Mouse (Mus musculus): ENCODE results near the gene Coq4. TPM values are rescaled to one million over a fixed set of nuclear protein-coding genes. Genes with fewer than 3 reads are reported as not detected.
"Not testable (repeated sequence)": the region's sequence is repeated elsewhere in the genome, so short reads cannot be mapped to it uniquely, and the experiment has no call there.

Coq4 gene
- polyA plus RNA-seq, 1 experiment from 2014 or later = 35.3 TPM

DNA sequence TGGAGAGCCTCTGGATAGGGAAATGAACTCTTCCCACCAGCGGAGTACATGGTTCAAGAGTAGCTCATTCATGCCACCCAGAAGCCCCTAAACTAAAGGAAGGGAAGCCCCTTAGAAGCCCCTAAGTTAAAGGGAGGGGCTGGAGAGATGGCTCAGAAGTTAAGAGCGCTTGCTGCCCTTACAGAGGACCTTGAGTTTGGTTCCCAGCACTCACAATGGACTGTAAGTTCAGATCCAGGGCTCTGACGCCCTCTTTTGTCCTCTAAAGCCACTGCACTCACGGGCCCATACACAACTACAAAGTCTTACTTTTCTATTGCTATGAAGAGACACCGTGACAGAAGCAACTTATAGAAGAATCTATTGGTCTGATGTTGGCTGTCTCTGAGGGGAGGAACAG, 34.9 kb upstream of the Coq4 start:
- Histone ChIP-seq H3K4me3 (ENCODE audit: low read depth, low read length) (no peak overlapping the region), H3K27me3 (ENCODE audit: control insufficient read depth, insufficient read depth, low read length) (peaks cover 29% of the 10 kb centered on the region), H3K27ac (ENCODE audit: low read depth, low read length) (no peak overlapping the region), H3K9me3 (ENCODE audit: control insufficient read depth, low read length) (no peaks in the 10 kb centered on the region; the same call in 1 of the 2 replicates), H3K4me2 (no peak overlapping the region), H3K36me3 (ENCODE audit: control insufficient read depth, insufficient read depth, low read length) (no peaks in the 10 kb centered on the region), H3K4me1 (ENCODE audit: control insufficient read depth, insufficient read depth, low read length) (peaks cover 10% of the 10 kb centered on the region), H3K9ac (ENCODE audit: low read length) (no peak overlapping the region)
- no peak for ATAC-seq (ENCODE audit: low FRiP score)
- WGBS = 89% methylated on average over 5 of the region's 5 CpGs
- DNase-seq (ENCODE audit: low spot score, missing footprints) = no peak

DNA sequence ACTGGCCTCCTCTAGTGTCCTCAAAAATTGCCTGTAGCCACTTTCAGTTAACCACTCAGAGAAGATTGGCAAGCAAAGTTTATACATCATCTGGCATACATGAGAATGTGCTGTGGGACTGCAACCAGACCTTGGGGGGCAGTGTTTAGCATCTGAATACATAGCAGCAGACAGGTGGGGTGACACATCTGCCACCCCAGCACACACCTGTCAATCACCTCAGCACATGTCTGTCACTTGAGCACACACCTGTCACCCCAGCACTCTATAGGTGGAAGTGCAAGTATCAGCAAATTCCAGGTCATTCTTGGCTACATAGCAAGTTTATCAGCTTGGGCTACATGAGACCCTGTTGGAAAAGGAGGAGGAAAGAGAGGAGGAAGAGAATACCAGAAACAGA, 31.6 kb upstream of the Coq4 start:
- H3K4me1 ChIP-seq (ENCODE audit: control insufficient read depth, insufficient read depth, low read length) = peaks cover 8% of the 10 kb centered on the region
- no peak overlapping the region for H3K9ac ChIP-seq (ENCODE audit: low read length)
- H3K36me3 ChIP-seq (ENCODE audit: control insufficient read depth, insufficient read depth, low read length) = no peaks in the 10 kb centered on the region
- no peak overlapping the region for H3K4me3 ChIP-seq (ENCODE audit: low read depth, low read length)
- peaks cover 21% of the 10 kb centered on the region for H3K27me3 ChIP-seq (ENCODE audit: control insufficient read depth, insufficient read depth, low read length)
- H3K27ac ChIP-seq (ENCODE audit: low read depth, low read length) = no peak overlapping the region
- DNase-seq (ENCODE audit: low spot score, missing footprints) (no peak), ATAC-seq (ENCODE audit: low FRiP score) (no peak)
- H3K4me2 ChIP-seq = no peak overlapping the region
- H3K9me3 ChIP-seq (ENCODE audit: control insufficient read depth, low read length) = no peaks in the 10 kb centered on the region; the same call in 1 of the 2 replicates

GRCm38 (mm10) chr2:29764831-29765230, 22.5 kb upstream of the Coq4 start:
- ATAC-seq (ENCODE audit: low FRiP score) (peak; percentile 62; the same call in 1 of the 2 replicates), DNase-seq (ENCODE audit: low spot score, missing footprints) (peak; percentile 96)
- H3K4me1 ChIP-seq (ENCODE audit: control insufficient read depth, insufficient read depth, low read length) = no peaks in the 10 kb centered on the region
- H3K27ac ChIP-seq (ENCODE audit: low read depth, low read length) = no peak overlapping the region
- H3K9ac ChIP-seq (ENCODE audit: low read length) = no peak overlapping the region
- no peaks in the 10 kb centered on the region for H3K9me3 ChIP-seq (ENCODE audit: control insufficient read depth, low read length)
- H3K27me3 ChIP-seq (ENCODE audit: control insufficient read depth, insufficient read depth, low read length) = no peaks in the 10 kb centered on the region
- H3K36me3 ChIP-seq (ENCODE audit: control insufficient read depth, insufficient read depth, low read length) = no peaks in the 10 kb centered on the region
- WGBS = 3% methylated on average over 1 of the region's 1 CpGs
- no peak overlapping the region for H3K4me3 ChIP-seq (ENCODE audit: low read depth, low read length)
- no peak overlapping the region for H3K4me2 ChIP-seq

- no peaks in the 10 kb centered on the region for H3K9me3 ChIP-seq (ENCODE audit: control insufficient read depth, low read length)
- 75% methylated on average over 11 of the region's 11 CpGs for whole genome bisulfite sequencing
- no peak overlapping the region for H3K27ac ChIP-seq (ENCODE audit: low read depth, low read length)
- no peak overlapping the region for H3K4me3 ChIP-seq (ENCODE audit: low read depth, low read length)
- H3K4me1 ChIP-seq (ENCODE audit: control insufficient read depth, insufficient read depth, low read length) = no peaks in the 10 kb centered on the region
- H3K36me3 ChIP-seq (ENCODE audit: control insufficient read depth, insufficient read depth, low read length) = no peaks in the 10 kb centered on the region; the same call in 1 of the 2 replicates
- H3K9ac ChIP-seq (ENCODE audit: low read length) = no peak overlapping the region
- no peak overlapping the region for H3K4me2 ChIP-seq
- DNase-seq (ENCODE audit: low spot score, missing footprints) = no peak
- no peak for ATAC-seq (ENCODE audit: low FRiP score)
- H3K27me3 ChIP-seq (ENCODE audit: control insufficient read depth, insufficient read depth, low read length) = no peaks in the 10 kb centered on the region
Measured at GRCm38 (mm10) chr2:29767976-29768709, 19.1 kb upstream of the Coq4 start.

- no peaks in the 10 kb centered on the region for H3K9me3 ChIP-seq (ENCODE audit: control insufficient read depth, low read length)
- ATAC-seq (ENCODE audit: low FRiP score) = no peak
- 67% methylated on average over 9 of the region's 9 CpGs for whole genome bisulfite sequencing
- no peak for DNase-seq (ENCODE audit: low spot score, missing footprints)
- no peaks in the 10 kb centered on the region; the same call in 1 of the 2 replicates for H3K36me3 ChIP-seq (ENCODE audit: control insufficient read depth, insufficient read depth, low read length)
- H3K4me1 ChIP-seq (ENCODE audit: control insufficient read depth, insufficient read depth, low read length) = no peaks in the 10 kb centered on the region
- no peak overlapping the region for H3K27ac ChIP-seq (ENCODE audit: low read depth, low read length)
- H3K4me3 ChIP-seq (ENCODE audit: low read depth, low read length) = no peak overlapping the region
- H3K27me3 ChIP-seq (ENCODE audit: control insufficient read depth, insufficient read depth, low read length) = no peaks in the 10 kb centered on the region
- no peak overlapping the region for H3K9ac ChIP-seq (ENCODE audit: low read length)
- H3K4me2 ChIP-seq = no peak overlapping the region
Measured at GRCm38 (mm10) chr2:29768901-29769300, 18.4 kb upstream of the Coq4 start.

DNA sequence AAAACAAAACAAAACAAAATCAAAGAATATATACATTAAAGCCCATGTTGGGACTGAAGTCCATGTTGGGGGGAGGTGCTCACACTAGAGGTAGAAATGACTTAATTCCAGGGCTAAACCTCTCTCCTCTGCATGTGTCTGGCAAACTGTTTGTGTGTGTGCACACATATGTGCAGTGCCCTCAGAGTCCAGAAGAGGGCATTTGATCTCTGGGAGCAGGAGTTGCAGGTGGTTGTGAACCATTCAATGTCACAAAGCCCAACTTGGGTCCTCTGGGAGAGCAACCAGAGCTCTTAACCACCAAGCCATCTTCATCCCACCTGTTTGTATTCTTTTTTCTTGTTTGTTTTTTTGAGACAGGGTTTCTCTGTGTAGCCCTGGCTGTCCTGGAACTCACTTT, 17.1 kb upstream of the Coq4 start:
- Histone ChIP-seq H3K27me3 (ENCODE audit: control insufficient read depth, insufficient read depth, low read length) (no peaks in the 10 kb centered on the region), H3K4me3 (ENCODE audit: low read depth, low read length) (no peak overlapping the region), H3K4me1 (ENCODE audit: control insufficient read depth, insufficient read depth, low read length) (no peaks in the 10 kb centered on the region), H3K9ac (ENCODE audit: low read length) (no peak overlapping the region), H3K36me3 (ENCODE audit: control insufficient read depth, insufficient read depth, low read length) (no peaks in the 10 kb centered on the region; the same call in 1 of the 2 replicates), H3K27ac (ENCODE audit: low read depth, low read length) (no peak overlapping the region), H3K4me2 (no peak overlapping the region), H3K9me3 (ENCODE audit: control insufficient read depth, low read length) (no peaks in the 10 kb centered on the region)
- DNase-seq (ENCODE audit: low spot score, missing footprints) = no peak
- no peak for ATAC-seq (ENCODE audit: low FRiP score)

DNA sequence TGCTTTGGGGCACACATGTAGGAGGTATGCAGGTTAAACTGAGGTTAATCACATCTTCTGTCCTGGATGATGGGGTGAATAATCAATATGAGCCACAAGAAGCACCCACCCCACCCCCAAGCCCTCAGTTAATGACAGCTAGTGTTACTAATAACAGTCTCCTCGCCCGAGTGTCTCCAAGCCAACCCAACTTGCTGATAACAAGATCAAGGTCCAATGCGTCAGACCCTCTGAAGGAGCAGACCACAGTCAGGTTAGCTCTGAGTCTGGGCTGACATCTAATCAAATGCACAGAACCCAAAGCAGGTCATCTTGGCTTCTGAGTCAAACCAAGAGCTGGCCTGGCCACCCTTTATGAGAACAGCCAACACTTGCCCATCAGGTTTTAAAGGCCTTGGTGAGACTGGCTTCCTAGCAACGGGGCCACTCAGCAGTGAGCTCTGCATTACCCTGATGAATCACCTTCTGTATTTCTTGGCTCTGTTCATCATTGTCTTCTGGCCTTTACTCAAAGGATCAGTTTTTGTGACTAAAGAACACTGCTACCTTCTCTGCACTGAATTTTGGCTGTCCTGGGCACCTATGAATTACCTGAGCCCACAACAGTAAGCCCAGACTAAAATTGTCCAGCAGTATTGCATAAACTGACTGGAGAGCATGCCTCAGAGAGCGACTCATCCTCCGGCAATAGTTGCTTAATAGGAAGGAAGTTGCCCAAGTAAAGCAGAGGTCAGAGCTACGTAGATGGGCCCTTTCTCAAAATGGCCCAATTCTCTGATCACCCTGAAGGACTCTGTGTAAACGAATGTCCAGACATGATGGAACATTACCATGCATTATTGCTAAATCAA, 15.5 kb upstream of the Coq4 start:
- Histone ChIP-seq H3K4me1 (ENCODE audit: control insufficient read depth, insufficient read depth, low read length) (no peaks in the 10 kb centered on the region), H3K36me3 (ENCODE audit: control insufficient read depth, insufficient read depth, low read length) (no peaks in the 10 kb centered on the region; the same call in 1 of the 2 replicates), H3K4me3 (ENCODE audit: low read depth, low read length) (no peak overlapping the region), H3K27me3 (ENCODE audit: control insufficient read depth, insufficient read depth, low read length) (no peaks in the 10 kb centered on the region), H3K9me3 (ENCODE audit: control insufficient read depth, low read length) (no peaks in the 10 kb centered on the region), H3K4me2 (no peak overlapping the region), H3K27ac (ENCODE audit: low read depth, low read length) (no peak overlapping the region), H3K9ac (ENCODE audit: low read length) (no peak overlapping the region)
- DNase-seq (ENCODE audit: low spot score, missing footprints) (no peak), ATAC-seq (ENCODE audit: low FRiP score) (no peak)
- WGBS = 89% methylated on average over 8 of the region's 8 CpGs

DNA sequence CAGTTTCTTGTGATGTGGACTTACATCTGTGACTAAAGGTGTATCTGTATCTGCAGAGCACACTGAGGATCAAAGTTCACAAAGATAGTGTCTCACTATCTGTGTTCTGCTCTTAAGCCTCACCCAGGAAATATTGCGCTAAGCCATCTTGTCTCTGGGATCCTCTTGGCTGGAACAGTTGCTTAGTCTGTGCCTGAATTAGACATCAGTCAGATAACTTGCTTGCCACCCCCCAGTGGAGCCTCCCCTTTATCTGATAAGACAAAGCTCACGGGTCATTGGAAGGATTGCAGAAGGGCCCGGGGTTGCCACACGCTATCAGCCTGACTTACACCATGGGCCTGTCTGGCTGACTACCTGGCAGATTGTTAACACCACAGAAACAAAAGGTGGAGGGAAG, 14.0 kb upstream of the Coq4 start:
- 94% methylated on average over 4 of the region's 4 CpGs for whole genome bisulfite sequencing
- H3K9me3 ChIP-seq (ENCODE audit: control insufficient read depth, low read length) = no peaks in the 10 kb centered on the region
- H3K4me2 ChIP-seq = no peak overlapping the region
- no peak overlapping the region for H3K4me3 ChIP-seq (ENCODE audit: low read depth, low read length)
- H3K36me3 ChIP-seq (ENCODE audit: control insufficient read depth, insufficient read depth, low read length) = peaks cover 10% of the 10 kb centered on the region
- no peak overlapping the region for H3K9ac ChIP-seq (ENCODE audit: low read length)
- ATAC-seq (ENCODE audit: low FRiP score) = no peak
- H3K27ac ChIP-seq (ENCODE audit: low read depth, low read length) = no peak overlapping the region
- H3K27me3 ChIP-seq (ENCODE audit: control insufficient read depth, insufficient read depth, low read length) = no peaks in the 10 kb centered on the region
- H3K4me1 ChIP-seq (ENCODE audit: control insufficient read depth, insufficient read depth, low read length) = no peaks in the 10 kb centered on the region
- no peak for DNase-seq (ENCODE audit: low spot score, missing footprints)

DNA sequence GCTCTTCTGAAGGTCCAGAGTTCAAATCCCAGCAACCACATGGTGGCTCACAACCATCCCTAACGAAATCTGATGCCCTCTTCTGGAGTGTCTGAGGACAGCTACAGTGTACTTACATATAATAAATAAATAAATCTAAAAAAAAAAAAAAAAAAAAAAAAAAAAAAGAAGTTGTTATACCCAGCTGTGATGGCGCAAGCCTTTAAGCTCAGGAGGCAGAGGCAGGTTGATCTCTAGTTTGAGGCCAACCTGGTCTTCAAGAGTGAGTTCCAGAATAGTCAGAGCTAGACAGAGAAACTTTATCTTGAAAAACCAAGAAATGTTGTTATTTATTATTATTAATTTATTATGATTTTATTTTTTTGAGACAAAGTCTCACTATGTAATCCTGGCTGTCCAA, 6.0 kb upstream of the Coq4 start:
- not testable (repeated sequence) for DNase-seq (ENCODE audit: low spot score, missing footprints); H3K4me1 ChIP-seq (ENCODE audit: control insufficient read depth, insufficient read depth, low read length); H3K27me3 ChIP-seq (ENCODE audit: control insufficient read depth, insufficient read depth, low read length); ATAC-seq (ENCODE audit: low FRiP score); H3K4me2 ChIP-seq; H3K4me3 ChIP-seq (ENCODE audit: low read depth, low read length); H3K27ac ChIP-seq (ENCODE audit: low read depth, low read length); H3K9ac ChIP-seq (ENCODE audit: low read length); H3K9me3 ChIP-seq (ENCODE audit: control insufficient read depth, low read length)
- peaks cover 57% of the 10 kb centered on the region for H3K36me3 ChIP-seq (ENCODE audit: control insufficient read depth, insufficient read depth, low read length)
- WGBS = 92% methylated on average over 2 of the region's 2 CpGs
